Mouse (Mus musculus): ENCODE data around the gene Kcnab2. TPM values are rescaled to one million over a fixed set of nuclear protein-coding genes. Genes with fewer than 3 reads are reported as not detected.

The Kcnab2 gene
- 83.0 and 111 TPM in 2 replicates for polyA plus RNA-seq (2021; fragmentation: Nextera tagmentation)
- long read RNA-seq, experiment 1, transcript Kcnab2-207 (16 exons, 3,922 nt): major isoform, 609 of 854 reads
- long read RNA-seq, experiment 1, transcript Kcnab2-203 (17 exons, 1,552 nt): minor isoform, 10 of 854 reads
- long read RNA-seq, experiment 1, partial matches to known transcripts: 73 of 854 reads
- long read RNA-seq, experiment 1, other reads (novel, unspliced or antisense): 158 of 854 reads
- long read RNA-seq, experiment 2, transcript Kcnab2-207 (16 exons, 3,922 nt): major isoform, 12 of 71 reads
- long read RNA-seq, experiment 2, partial matches to known transcripts: 4 of 71 reads
- long read RNA-seq, experiment 2, other reads (novel, unspliced or antisense): 55 of 71 reads

GRCm38 (mm10) chr4:152477466-152478223 lies at the start of gene Kcnab2:
TSS of gene Kcnab2 (minus strand) at chr4:152477871.

GRCm38 (mm10) chr4:152476427-152477023 lies 1.1 kb downstream of the Kcnab2 start, which contains the start of gene Nphp4:
TSS of gene Nphp4 (plus strand) at chr4:152476706.

Other genes starting within 250 kb of the Kcnab2 start
- gene Gpr153, start 203.6 kb downstream of the Kcnab2 start, polyA plus RNA-seq (2021; fragmentation: Nextera tagmentation): 2.4 and 6.7 TPM in 2 replicates
- 0.13 and 0.26 TPM in 2 replicates for gene Hes3, start 186.2 kb downstream of the Kcnab2 start, polyA plus RNA-seq (2021; fragmentation: Nextera tagmentation)
- 17.0 and 18.5 TPM in 2 replicates for gene Icmt, start 180.6 kb downstream of the Kcnab2 start, polyA plus RNA-seq (2021; fragmentation: Nextera tagmentation)
- gene Rnf207, start 158.9 kb downstream of the Kcnab2 start, polyA plus RNA-seq (2021; fragmentation: Nextera tagmentation): 1.6 and 1.9 TPM in 2 replicates
- 355 and 361 TPM in 2 replicates for gene Rpl22, start 152.1 kb downstream of the Kcnab2 start, polyA plus RNA-seq (2021; fragmentation: Nextera tagmentation)
- 73.6 and 117 TPM in 2 replicates for gene Chd5, start 139.2 kb downstream of the Kcnab2 start, polyA plus RNA-seq (2021; fragmentation: Nextera tagmentation)
- 2.2 and 2.4 TPM in 2 replicates for gene Nphp4, start 1.2 kb downstream of the Kcnab2 start, polyA plus RNA-seq (2021; fragmentation: Nextera tagmentation)

Data from left cerebral cortex, adult 6 months (tissue).